Comparison of ENCODE assay signal across 31 mouse cellular contexts in genomic region chr15:99042334-99042733, GRCm38 (mm10). TPM values are rescaled to one million over a fixed set of nuclear protein-coding genes. Genes with fewer than 3 reads are reported as not detected.
DNase-seq lines count a peak whose midpoint lies in the region; ATAC-seq and TF ChIP-seq lines count a peak whose summit lies in the region.
"Had no signal": no experiment of that assay in that cellular context is flagged by ENCODE, and none has a peak within 500 bp of the region (broad histone marks: within the 10 kb centered on the region; RNA-seq: fewer than 3 reads in every experiment).

No protein-coding gene starts in this region.

- peaks cover 17% of the 10 kb centered on the region; the same call in 1 of the 2 replicates for H3K4me1 ChIP-seq in limb, embryonic 13.5 days
- peaks cover 8% of the 10 kb centered on the region; the same call in 1 of the 2 replicates for H3K4me1 ChIP-seq in limb, embryonic 10.5 days
- peaks cover 14% of the 10 kb centered on the region for H3K4me1 ChIP-seq in liver, embryonic 12.5 days
- H3K4me1 ChIP-seq in liver, postnatal 0 days (ENCODE audit: insufficient read depth), result peaks cover 13% of the 10 kb centered on the region; the same call in 1 of the 2 replicates

- H3K9ac ChIP-seq in limb, embryonic 13.5 days, result peak overlapping the region; percentile 35; the same call in 1 of the 2 replicates
- H3K9ac ChIP-seq in liver, embryonic 12.5 days, result no peak overlapping the region
- H3K9ac ChIP-seq in liver, postnatal 0 days (replicated peaks), result no peak overlapping the region
- H3K9ac ChIP-seq: embryonic facial prominence, embryonic 13.5 days; forebrain, embryonic 13.5 days; hindbrain, embryonic 12.5 days; hindbrain, embryonic 15.5 days had no signal

- DNase-seq in adrenal gland, adult 2 months, result peak; percentile 57
- no peak for DNase-seq in adrenal gland, postnatal 4 days (ENCODE audit: low spot score in 2 of 2)
- no peak for DNase-seq in limb, embryonic 10.5 days (ENCODE audit: low spot score)
- DNase-seq in liver, postnatal 0 days, result peak; percentile 60
- no peak for DNase-seq in gastrocnemius, postnatal 10 days
- DNase-seq: B cell, adult 2 months; cerebellum, adult 11-12 months; cerebellum, adult 8-10 months; cerebellum, postnatal 10 days; cerebellum, postnatal 36 days; embryo, embryonic 11 days; gastrocnemius, postnatal 14 days had no signal

- no peak overlapping the region for H3K4me3 ChIP-seq in limb, embryonic 13.5 days
- H3K4me3 ChIP-seq in limb, embryonic 10.5 days, result no peak overlapping the region
- no peak overlapping the region for H3K4me3 ChIP-seq in liver, embryonic 12.5 days
- H3K4me3 ChIP-seq in liver, postnatal 0 days (ENCODE audit: low read depth, low read length), result 0 out of 2 replicates have a peak overlapping the region, but pooled peaks have one; percentile 26
- H3K4me3 ChIP-seq: embryonic facial prominence, embryonic 10.5 days; embryonic facial prominence, embryonic 13.5 days; erythroblast, embryonic 14.5 days; forebrain, embryonic 13.5 days; hindbrain, embryonic 12.5 days; hindbrain, embryonic 15.5 days had no signal

- no peak for TF ChIP-seq CTCF in liver, postnatal 0 days (IDR thresholded peaks at IDR 0.05; ENCODE audit: low read depth)

- no peak overlapping the region for H3K27ac ChIP-seq in limb, embryonic 13.5 days
- H3K27ac ChIP-seq in limb, embryonic 10.5 days, result no peak overlapping the region
- H3K27ac ChIP-seq in liver, embryonic 12.5 days, result no peak overlapping the region
- peak overlapping the region; percentile 87 for H3K27ac ChIP-seq in liver, postnatal 0 days (ENCODE audit: low read depth)
- H3K27ac ChIP-seq: embryonic facial prominence, embryonic 10.5 days; embryonic facial prominence, embryonic 13.5 days; hindbrain, embryonic 12.5 days; hindbrain, embryonic 15.5 days had no signal

- peaks cover 10% of the 10 kb centered on the region for H3K36me3 ChIP-seq in limb, embryonic 13.5 days
- H3K36me3 ChIP-seq in limb, embryonic 10.5 days, result peaks cover 12% of the 10 kb centered on the region
- H3K36me3 ChIP-seq in liver, embryonic 12.5 days, result peaks cover 14% of the 10 kb centered on the region
- H3K36me3 ChIP-seq in liver, postnatal 0 days (replicated peaks; ENCODE audit: insufficient read depth, low read length), result peaks cover 11% of the 10 kb centered on the region
- H3K36me3 ChIP-seq: hindbrain, embryonic 12.5 days; hindbrain, embryonic 15.5 days had no signal

- 82% methylated on average over 5 of the region's 5 CpGs for WGBS in limb, embryonic 13.5 days
- WGBS in limb, embryonic 10.5 days, result 85% methylated on average over 5 of the region's 5 CpGs
- 73% methylated on average over 5 of the region's 5 CpGs for WGBS in liver, embryonic 12.5 days (ENCODE audit: insufficient replicate concordance)
- WGBS in liver, postnatal 0 days (ENCODE audit: insufficient replicate concordance), result 52% methylated on average over 5 of the region's 5 CpGs

- H3K27me3 ChIP-seq in limb, embryonic 13.5 days, result peaks cover 5% of the 10 kb centered on the region
- H3K27me3 ChIP-seq in limb, embryonic 10.5 days (ENCODE audit: low read depth, poor library complexity, severe bottlenecking), result peaks cover 16% of the 10 kb centered on the region; the same call in 1 of the 2 replicates
- peaks cover 30% of the 10 kb centered on the region for H3K27me3 ChIP-seq in liver, embryonic 12.5 days (replicated peaks)
- H3K27me3 ChIP-seq in liver, postnatal 0 days (ENCODE audit: insufficient read depth, low read length), result no peaks in the 10 kb centered on the region
- H3K27me3 ChIP-seq: CH12.LX; embryonic facial prominence, embryonic 13.5 days; forebrain, embryonic 13.5 days; hindbrain, embryonic 12.5 days; hindbrain, embryonic 15.5 days; Patski had no signal

- no peak overlapping the region for H3K4me2 ChIP-seq in limb, embryonic 13.5 days (replicated peaks)
- no peak overlapping the region for H3K4me2 ChIP-seq in liver, embryonic 12.5 days
- peak overlapping the region; percentile 8 for H3K4me2 ChIP-seq in liver, postnatal 0 days (ENCODE audit: low read depth, low read length)
- H3K4me2 ChIP-seq: embryonic facial prominence, embryonic 13.5 days; heart, embryonic 11.5 days; hindbrain, embryonic 12.5 days; hindbrain, embryonic 15.5 days had no signal

- no peak; the same call in 1 of the 2 replicates for TF ChIP-seq EP300 in liver, postnatal 0 days (IDR thresholded peaks at IDR 0.05; ENCODE audit: low read depth)

- no peaks in the 10 kb centered on the region for H3K9me3 ChIP-seq in limb, embryonic 13.5 days
- no peaks in the 10 kb centered on the region for H3K9me3 ChIP-seq in limb, embryonic 10.5 days (replicated peaks)
- H3K9me3 ChIP-seq in liver, embryonic 12.5 days (replicated peaks), result no peaks in the 10 kb centered on the region
- no peaks in the 10 kb centered on the region for H3K9me3 ChIP-seq in liver, postnatal 0 days (ENCODE audit: low read length)
- H3K9me3 ChIP-seq: embryonic facial prominence, embryonic 10.5 days; embryonic facial prominence, embryonic 13.5 days; forebrain, embryonic 13.5 days; G1E; hindbrain, embryonic 12.5 days; hindbrain, embryonic 15.5 days had no signal

- no peak for ATAC-seq in limb, embryonic 13.5 days (ENCODE audit: low FRiP score, low read depth)
- ATAC-seq in liver, embryonic 12.5 days, result peak; percentile 43; the same call in 1 of the 2 replicates
- ATAC-seq in liver, postnatal 0 days, result peak; percentile 83
- ATAC-seq: forebrain, embryonic 13.5 days; forebrain, embryonic 16.5 days had no signal

RNA-seq across cellular contexts. Expression of gene Prph, which starts 12.6 kb away (rescaled TPM):
- total RNA-seq in adrenal gland, adult 2 months (2021), result under 1 TPM; 0.43 to 0.86 TPM
- polyA plus RNA-seq in adrenal gland, adult 2 months (2012; rRNA removed), result 2.4 and 8.5 TPM in 2 replicates
- 10 to 100 TPM; 26.7 to 68.4 TPM for total RNA-seq in adrenal gland, postnatal 4 days (2021)
- polyA plus RNA-seq in limb, embryonic 13.5 days (2015; fragmentation: Nextera tagmentation; extraction: Ambion mirVana), result 1.0 and 1.2 TPM in 2 replicates
- polyA plus RNA-seq in limb, embryonic 10.5 days (2016; fragmentation: Nextera tagmentation; extraction: Ambion mirVana), result 0.16 TPM in 1 of 2 replicates, not detected in the other
- 0.35 and 0.89 TPM in 2 replicates for polyA plus RNA-seq in liver, embryonic 12.5 days (2016; fragmentation: Nextera tagmentation; extraction: Ambion mirVana)
- 0.53 and 0.85 TPM in 2 replicates for polyA plus RNA-seq in liver, postnatal 0 days (2015; fragmentation: Nextera tagmentation; extraction: Ambion mirVana)
- 1 to 10 TPM; 1.7 to 2.0 TPM for total RNA-seq in gastrocnemius, postnatal 10 days (2021)
- total RNA-seq: G1E; hematopoietic stem cell, adult 5-6 weeks had no signal
- polyA plus RNA-seq: erythroblast, embryonic 14.5 days; G1E had no signal

RNA-seq across cellular contexts. Expression of gene Tuba1c, which starts 12.6 kb away (rescaled TPM):
- 100 to 1,000 TPM; 270 to 284 TPM for total RNA-seq in adrenal gland, adult 2 months (2021)
- 205 and 318 TPM in 2 replicates for polyA plus RNA-seq in adrenal gland, adult 2 months (2012; rRNA removed)
- 100 to 1,000 TPM; 200 to 217 TPM for total RNA-seq in adrenal gland, postnatal 4 days (2021)
- polyA plus RNA-seq in limb, embryonic 13.5 days (2015; fragmentation: Nextera tagmentation; extraction: Ambion mirVana), result 143 and 149 TPM in 2 replicates
- 133 and 138 TPM in 2 replicates for polyA plus RNA-seq in limb, embryonic 10.5 days (2016; fragmentation: Nextera tagmentation; extraction: Ambion mirVana)
- polyA plus RNA-seq in liver, embryonic 12.5 days (2016; fragmentation: Nextera tagmentation; extraction: Ambion mirVana), result 242 and 244 TPM in 2 replicates
- 149 and 152 TPM in 2 replicates for polyA plus RNA-seq in liver, postnatal 0 days (2015; fragmentation: Nextera tagmentation; extraction: Ambion mirVana)
- 10 to 100 TPM; 31.9 to 39.8 TPM for total RNA-seq in gastrocnemius, postnatal 10 days (2021)

RNA-seq across cellular contexts. Expression of gene Troap, which starts 32.0 kb away (rescaled TPM):
- total RNA-seq in adrenal gland, adult 2 months (2021), result under 1 TPM; 0.73 to 0.78 TPM
- 2.8 and 5.2 TPM in 2 replicates for polyA plus RNA-seq in adrenal gland, adult 2 months (2012; rRNA removed)
- total RNA-seq in adrenal gland, postnatal 4 days (2021), result 10 to 100 TPM; 14.5 to 17.1 TPM
- 36.2 and 37.5 TPM in 2 replicates for polyA plus RNA-seq in limb, embryonic 13.5 days (2015; fragmentation: Nextera tagmentation; extraction: Ambion mirVana)
- polyA plus RNA-seq in limb, embryonic 10.5 days (2016; fragmentation: Nextera tagmentation; extraction: Ambion mirVana), result 54.8 and 56.2 TPM in 2 replicates
- polyA plus RNA-seq in liver, embryonic 12.5 days (2016; fragmentation: Nextera tagmentation; extraction: Ambion mirVana), result 22.1 and 23.6 TPM in 2 replicates
- polyA plus RNA-seq in liver, postnatal 0 days (2015; fragmentation: Nextera tagmentation; extraction: Ambion mirVana), result 5.6 and 6.7 TPM in 2 replicates
- 1 to 10 TPM; 2.5 to 4.6 TPM for total RNA-seq in gastrocnemius, postnatal 10 days (2021)

RNA-seq across cellular contexts. Expression of gene C1ql4, which starts 45.3 kb away (rescaled TPM):
- not detected for total RNA-seq in adrenal gland, adult 2 months (2021)
- polyA plus RNA-seq in adrenal gland, adult 2 months (2012; rRNA removed), result not detected in 2 replicates
- under 1 TPM in 1 of 2 experiments, not detected in 1; 0.20 TPM for total RNA-seq in adrenal gland, postnatal 4 days (2021)
- not detected in 2 replicates for polyA plus RNA-seq in limb, embryonic 13.5 days (2015; fragmentation: Nextera tagmentation; extraction: Ambion mirVana)
- polyA plus RNA-seq in limb, embryonic 10.5 days (2016; fragmentation: Nextera tagmentation; extraction: Ambion mirVana), result 0.15 and 0.23 TPM in 2 replicates
- 0.13 TPM in 1 of 2 replicates, not detected in the other for polyA plus RNA-seq in liver, embryonic 12.5 days (2016; fragmentation: Nextera tagmentation; extraction: Ambion mirVana)
- polyA plus RNA-seq in liver, postnatal 0 days (2015; fragmentation: Nextera tagmentation; extraction: Ambion mirVana), result 0.12 TPM in 1 of 2 replicates, not detected in the other
- not detected for total RNA-seq in gastrocnemius, postnatal 10 days (2021)
- total RNA-seq: CH12.LX; G1E; gastrocnemius, adult 18-20 months; gastrocnemius, postnatal 14 days; gastrocnemius, postnatal 4 days; heart, adult 8-10 months; heart, postnatal 25 days; hematopoietic stem cell, adult 5-6 weeks had no signal
- polyA plus RNA-seq: cortical plate, adult 2 months; erythroblast, embryonic 14.5 days; forebrain, embryonic 13.5 days; forebrain, embryonic 16.5 days; G1E had no signal

RNA-seq across cellular contexts. Expression of gene Dnajc22, which starts 50.6 kb away (rescaled TPM):
- 1 to 10 TPM; 3.2 to 4.4 TPM for total RNA-seq in adrenal gland, adult 2 months (2021)
- polyA plus RNA-seq in adrenal gland, adult 2 months (2012; rRNA removed), result 0.29 and 0.31 TPM in 2 replicates
- 1 to 10 TPM; 3.7 to 6.4 TPM for total RNA-seq in adrenal gland, postnatal 4 days (2021)
- 0.83 and 1.0 TPM in 2 replicates for polyA plus RNA-seq in limb, embryonic 13.5 days (2015; fragmentation: Nextera tagmentation; extraction: Ambion mirVana)
- polyA plus RNA-seq in limb, embryonic 10.5 days (2016; fragmentation: Nextera tagmentation; extraction: Ambion mirVana), result 1.4 and 2.1 TPM in 2 replicates
- polyA plus RNA-seq in liver, embryonic 12.5 days (2016; fragmentation: Nextera tagmentation; extraction: Ambion mirVana), result 14.4 and 16.9 TPM in 2 replicates
- polyA plus RNA-seq in liver, postnatal 0 days (2015; fragmentation: Nextera tagmentation; extraction: Ambion mirVana), result 28.2 and 29.6 TPM in 2 replicates
- total RNA-seq in gastrocnemius, postnatal 10 days (2021), result under 1 TPM in 1 of 2 experiments, not detected in 1; 0.50 TPM
- total RNA-seq: gastrocnemius, postnatal 4 days; hematopoietic stem cell, adult 5-6 weeks had no signal
- polyA plus RNA-seq: G1E had no signal

Comparison
In these comparisons a context has a peak if more than half of its experiments do, and no peak if none do; other contexts are left out.
1. DNase-seq: peak in adrenal gland, adult 2 months (single experiment) and liver, postnatal 0 days (single experiment); none in adrenal gland, postnatal 4 days (0 of 2), limb, embryonic 10.5 days (single experiment) and gastrocnemius, postnatal 10 days (single experiment).